Mouse (Mus musculus): ENCODE data around the gene Zdhhc22. TPM values are rescaled to one million over a fixed set of nuclear protein-coding genes. Genes with fewer than 3 reads are reported as not detected.
A peak's percentile ranks its signal among the peaks of the same experiment; 100 is the strongest.

Zdhhc22 gene
- polyA plus RNA-seq, 1 experiment from 2014 or later, result 0.17 TPM

DNA sequence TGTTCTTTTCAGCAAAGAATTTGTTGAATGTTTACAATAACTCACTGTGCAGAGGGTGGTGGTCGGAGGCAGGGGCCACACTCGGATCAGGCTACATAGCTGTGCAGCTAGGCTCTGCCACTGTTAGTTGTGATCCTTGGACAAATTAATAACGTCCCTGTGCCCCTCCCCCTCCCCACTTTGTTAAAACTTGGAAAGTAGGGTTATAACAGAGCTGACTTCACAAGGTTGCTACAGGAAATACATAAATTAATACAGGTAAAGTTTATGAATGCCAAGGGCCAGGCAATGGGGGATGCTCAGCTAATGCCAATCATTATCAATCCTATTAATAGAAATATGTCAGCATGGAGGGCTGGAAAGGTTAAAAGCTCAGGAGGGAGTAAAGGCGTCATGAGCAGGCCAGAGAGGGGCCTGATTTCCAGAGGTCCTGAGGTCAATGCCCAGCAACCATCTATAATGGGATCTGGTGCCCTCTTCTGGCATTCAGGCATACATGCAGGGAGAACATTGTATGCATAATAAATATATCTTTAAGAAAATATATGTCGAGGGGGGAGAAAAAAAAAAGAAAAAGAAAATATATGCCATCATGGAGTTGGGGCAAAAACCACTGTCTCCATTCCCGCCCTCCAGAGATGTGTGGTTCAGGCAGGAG is 13.6 kb downstream of the Zdhhc22 start:
- no peaks in the 10 kb centered on the region for H3K9me3 ChIP-seq (ENCODE audit: control insufficient read depth, low read length)
- no peak overlapping the region for H3K9ac ChIP-seq (ENCODE audit: low read length)
- ATAC-seq (replicated peaks; ENCODE audit: low FRiP score) (no peak), DNase-seq (ENCODE audit: low spot score) (no peak)
- H3K27me3 ChIP-seq (ENCODE audit: control insufficient read depth, insufficient read depth, low read length), result peaks cover 2% of the 10 kb centered on the region; the same call in 1 of the 2 replicates
- H3K4me1 ChIP-seq (replicated peaks; ENCODE audit: control insufficient read depth, insufficient read depth, low read length), result peaks cover 14% of the 10 kb centered on the region
- 65% methylated on average over 6 of the region's 6 CpGs for WGBS
- no peak overlapping the region for H3K27ac ChIP-seq (ENCODE audit: low read depth, low read length)
- no peaks in the 10 kb centered on the region for H3K36me3 ChIP-seq (ENCODE audit: control insufficient read depth, insufficient read depth, low read length)
- no peak overlapping the region for H3K4me2 ChIP-seq (ENCODE audit: low read depth, low read length, severe bottlenecking)
- H3K4me3 ChIP-seq (ENCODE audit: low read depth, low read length), result no peak overlapping the region

GRCm38 (mm10) chr12:86975761-86976160 is 14.5 kb downstream of the Zdhhc22 start:
- Histone ChIP-seq H3K27ac (ENCODE audit: low read depth, low read length) (no peak overlapping the region), H3K4me1 (replicated peaks; ENCODE audit: control insufficient read depth, insufficient read depth, low read length) (peaks cover 14% of the 10 kb centered on the region), H3K36me3 (ENCODE audit: control insufficient read depth, insufficient read depth, low read length) (no peaks in the 10 kb centered on the region), H3K4me2 (ENCODE audit: low read depth, low read length, severe bottlenecking) (no peak overlapping the region), H3K4me3 (ENCODE audit: low read depth, low read length) (no peak overlapping the region), H3K9ac (ENCODE audit: low read length) (no peak overlapping the region), H3K27me3 (ENCODE audit: control insufficient read depth, insufficient read depth, low read length) (no peaks in the 10 kb centered on the region; the same call in 1 of the 2 replicates), H3K9me3 (ENCODE audit: control insufficient read depth, low read length) (no peaks in the 10 kb centered on the region)
- DNase-seq (ENCODE audit: low spot score) (no peak), ATAC-seq (replicated peaks; ENCODE audit: low FRiP score) (no peak)
- 45% methylated on average over 10 of the region's 10 CpGs for WGBS

GRCm38 (mm10) chr12:86974387-86975288 is 15.6 kb downstream of the Zdhhc22 start:
- Histone ChIP-seq H3K9me3 (ENCODE audit: control insufficient read depth, low read length) (no peaks in the 10 kb centered on the region), H3K4me1 (replicated peaks; ENCODE audit: control insufficient read depth, insufficient read depth, low read length) (peaks cover 14% of the 10 kb centered on the region), H3K36me3 (ENCODE audit: control insufficient read depth, insufficient read depth, low read length) (no peaks in the 10 kb centered on the region), H3K9ac (ENCODE audit: low read length) (peak overlapping the region; percentile 55), H3K4me3 (ENCODE audit: low read depth, low read length) (peak overlapping the region; percentile 28), H3K27ac (ENCODE audit: low read depth, low read length) (peak overlapping the region; percentile 51; the same call in 1 of the 2 replicates), H3K27me3 (ENCODE audit: control insufficient read depth, insufficient read depth, low read length) (no peaks in the 10 kb centered on the region; the same call in 1 of the 2 replicates), H3K4me2 (ENCODE audit: low read depth, low read length, severe bottlenecking) (peak overlapping the region; percentile 66)
- ATAC-seq (replicated peaks; ENCODE audit: low FRiP score), result peak; percentile 86
- 5% methylated on average over 39 of the region's 40 CpGs for WGBS
- DNase-seq (ENCODE audit: low spot score), result peak; percentile 91

GRCm38 (mm10) chr12:86973706-86974105 is 16.5 kb downstream of the Zdhhc22 start:
- peak overlapping the region; percentile 39; the same call in 1 of the 2 replicates for H3K27ac ChIP-seq (ENCODE audit: low read depth, low read length)
- DNase-seq (ENCODE audit: low spot score) (peak; percentile 58), ATAC-seq (replicated peaks; ENCODE audit: low FRiP score) (no peak)
- H3K9me3 ChIP-seq (ENCODE audit: control insufficient read depth, low read length), result no peaks in the 10 kb centered on the region
- peak overlapping the region; percentile 55 for H3K9ac ChIP-seq (ENCODE audit: low read length)
- H3K4me1 ChIP-seq (replicated peaks; ENCODE audit: control insufficient read depth, insufficient read depth, low read length), result peaks cover 14% of the 10 kb centered on the region
- no peaks in the 10 kb centered on the region for H3K36me3 ChIP-seq (ENCODE audit: control insufficient read depth, insufficient read depth, low read length)
- WGBS, result 25% methylated on average over 8 of the region's 8 CpGs
- no peak overlapping the region for H3K4me3 ChIP-seq (ENCODE audit: low read depth, low read length)
- H3K4me2 ChIP-seq (ENCODE audit: low read depth, low read length, severe bottlenecking), result no peak overlapping the region
- no peaks in the 10 kb centered on the region; the same call in 1 of the 2 replicates for H3K27me3 ChIP-seq (ENCODE audit: control insufficient read depth, insufficient read depth, low read length)

GRCm38 (mm10) chr12:86973216-86973615 is 17.0 kb downstream of the Zdhhc22 start:
- no peak overlapping the region for H3K9ac ChIP-seq (ENCODE audit: low read length)
- no peak overlapping the region for H3K4me2 ChIP-seq (ENCODE audit: low read depth, low read length, severe bottlenecking)
- H3K36me3 ChIP-seq (ENCODE audit: control insufficient read depth, insufficient read depth, low read length), result no peaks in the 10 kb centered on the region
- WGBS, result 59% methylated on average over 7 of the region's 7 CpGs
- no peak overlapping the region for H3K27ac ChIP-seq (ENCODE audit: low read depth, low read length)
- no peak for ATAC-seq (replicated peaks; ENCODE audit: low FRiP score)
- H3K4me1 ChIP-seq (replicated peaks; ENCODE audit: control insufficient read depth, insufficient read depth, low read length), result peaks cover 14% of the 10 kb centered on the region
- no peaks in the 10 kb centered on the region; the same call in 1 of the 2 replicates for H3K27me3 ChIP-seq (ENCODE audit: control insufficient read depth, insufficient read depth, low read length)
- peak; percentile 70 for DNase-seq (ENCODE audit: low spot score)
- H3K4me3 ChIP-seq (ENCODE audit: low read depth, low read length), result no peak overlapping the region
- no peaks in the 10 kb centered on the region for H3K9me3 ChIP-seq (ENCODE audit: control insufficient read depth, low read length)

GRCm38 (mm10) chr12:86971089-86971488 is 19.1 kb downstream of the Zdhhc22 start:
- H3K36me3 ChIP-seq (ENCODE audit: control insufficient read depth, insufficient read depth, low read length), result no peaks in the 10 kb centered on the region
- no peaks in the 10 kb centered on the region for H3K9me3 ChIP-seq (ENCODE audit: control insufficient read depth, low read length)
- no peak overlapping the region for H3K9ac ChIP-seq (ENCODE audit: low read length)
- DNase-seq (ENCODE audit: low spot score) (no peak), ATAC-seq (replicated peaks; ENCODE audit: low FRiP score) (no peak)
- H3K4me2 ChIP-seq (ENCODE audit: low read depth, low read length, severe bottlenecking), result no peak overlapping the region
- H3K27me3 ChIP-seq (ENCODE audit: control insufficient read depth, insufficient read depth, low read length), result no peaks in the 10 kb centered on the region; the same call in 1 of the 2 replicates
- no peak overlapping the region for H3K27ac ChIP-seq (ENCODE audit: low read depth, low read length)
- H3K4me1 ChIP-seq (replicated peaks; ENCODE audit: control insufficient read depth, insufficient read depth, low read length), result peaks cover 14% of the 10 kb centered on the region
- WGBS, result 91% methylated on average over 7 of the region's 7 CpGs
- H3K4me3 ChIP-seq (ENCODE audit: low read depth, low read length), result no peak overlapping the region

DNA sequence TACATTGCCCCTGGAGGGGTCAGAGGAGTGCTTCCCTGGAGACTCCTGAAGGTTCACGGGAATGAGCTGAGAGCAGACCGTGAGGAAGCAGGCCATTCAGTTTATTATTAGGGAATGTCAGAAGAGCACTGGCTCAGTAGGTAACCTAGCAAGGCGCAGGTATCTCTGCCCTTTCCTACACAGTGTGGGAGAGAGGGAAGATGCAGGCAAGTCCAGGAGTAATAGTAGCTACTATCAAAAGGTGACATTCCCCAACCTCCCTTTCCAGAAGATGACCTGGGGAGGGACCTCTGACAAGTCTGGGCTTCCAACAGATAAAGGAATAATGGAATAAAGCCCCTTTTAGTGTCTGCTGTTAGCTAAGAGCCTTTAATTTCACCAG is 21.0 kb downstream of the Zdhhc22 start:
- 67% methylated on average over 3 of the region's 3 CpGs for WGBS
- DNase-seq (ENCODE audit: low spot score) (no peak), ATAC-seq (replicated peaks; ENCODE audit: low FRiP score) (no peak)
- H3K4me2 ChIP-seq (ENCODE audit: low read depth, low read length, severe bottlenecking), result no peak overlapping the region
- H3K9me3 ChIP-seq (ENCODE audit: control insufficient read depth, low read length), result no peaks in the 10 kb centered on the region
- no peak overlapping the region for H3K27ac ChIP-seq (ENCODE audit: low read depth, low read length)
- H3K4me3 ChIP-seq (ENCODE audit: low read depth, low read length), result no peak overlapping the region
- no peaks in the 10 kb centered on the region for H3K36me3 ChIP-seq (ENCODE audit: control insufficient read depth, insufficient read depth, low read length)
- H3K27me3 ChIP-seq (ENCODE audit: control insufficient read depth, insufficient read depth, low read length), result no peaks in the 10 kb centered on the region
- no peak overlapping the region for H3K9ac ChIP-seq (ENCODE audit: low read length)
- H3K4me1 ChIP-seq (replicated peaks; ENCODE audit: control insufficient read depth, insufficient read depth, low read length), result peaks cover 3% of the 10 kb centered on the region

DNA sequence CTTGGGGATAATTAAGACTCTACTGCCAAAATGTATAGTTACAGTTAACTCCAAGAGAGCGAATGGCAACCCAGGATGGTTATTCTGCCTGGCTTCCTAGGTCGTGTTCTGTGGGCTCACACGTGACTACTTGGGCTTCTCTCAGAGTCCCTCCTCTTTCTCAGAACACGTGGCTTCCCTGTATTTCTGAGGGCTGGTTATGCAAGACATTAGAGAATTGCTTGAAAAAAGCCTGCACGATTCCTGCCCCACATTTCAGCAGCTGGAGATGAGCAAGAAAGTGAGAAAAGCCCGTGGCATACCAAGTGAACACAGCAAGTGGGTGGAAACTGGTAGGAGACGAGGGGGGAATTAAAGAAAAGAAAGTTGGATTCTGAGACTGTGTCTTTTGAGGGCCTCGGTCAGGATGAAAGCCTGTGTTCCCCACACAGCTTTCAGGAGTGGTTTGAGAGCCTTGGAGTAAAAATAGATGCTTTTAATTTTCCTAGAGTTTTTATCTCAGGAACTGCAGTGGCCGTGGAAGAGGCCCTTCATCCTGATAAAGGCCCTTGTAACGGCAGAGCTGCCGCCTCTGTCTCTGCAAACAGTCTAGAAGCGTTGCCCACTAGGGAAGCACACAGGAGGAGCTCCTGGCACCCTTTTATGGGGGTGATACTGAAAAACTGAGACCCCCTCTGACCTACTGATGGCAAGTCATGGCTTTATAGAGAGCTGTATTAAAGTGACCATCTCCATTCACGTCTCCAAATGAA is 21.6 kb downstream of the Zdhhc22 start:
- Histone ChIP-seq H3K36me3 (ENCODE audit: control insufficient read depth, insufficient read depth, low read length) (no peaks in the 10 kb centered on the region), H3K27ac (ENCODE audit: low read depth, low read length) (no peak overlapping the region), H3K4me2 (ENCODE audit: low read depth, low read length, severe bottlenecking) (no peak overlapping the region), H3K9ac (ENCODE audit: low read length) (no peak overlapping the region), H3K4me1 (replicated peaks; ENCODE audit: control insufficient read depth, insufficient read depth, low read length) (no peaks in the 10 kb centered on the region), H3K27me3 (ENCODE audit: control insufficient read depth, insufficient read depth, low read length) (no peaks in the 10 kb centered on the region), H3K4me3 (ENCODE audit: low read depth, low read length) (no peak overlapping the region), H3K9me3 (ENCODE audit: control insufficient read depth, low read length) (no peaks in the 10 kb centered on the region)
- WGBS, result 75% methylated on average over 13 of the region's 13 CpGs
- DNase-seq (ENCODE audit: low spot score), result no peak
- ATAC-seq (replicated peaks; ENCODE audit: low FRiP score), result no peak

Measured in forebrain, embryonic 11.5 days (tissue).